Mouse (Mus musculus) right cerebral cortex, postnatal 14 days (tissue): ENCODE results near the gene Adra1b.

Source experiments
- DNase-seq: peaks from one replicate; pipeline ENCODE4 v3.0.0; 2022

Gene Adra1b

GRCm38 (mm10) chr11:43901051-43901654 lies at the start of gene Adra1b:
TSS of gene Adra1b (minus strand) at chr11:43901210.
- no peak for DNase-seq

GRCm38 (mm10) chr11:43950274-43950673 lies 49.3 kb upstream of the Adra1b start:
- DNase-seq: no peak

GRCm38 (mm10) chr11:43943781-43944180 lies 42.8 kb upstream of the Adra1b start:
- DNase-seq: no peak

GRCm38 (mm10) chr11:43943167-43943566 lies 42.2 kb upstream of the Adra1b start:
- DNase-seq: no peak

- no peak for DNase-seq
These were observed 39.6 kb upstream of the Adra1b start for GRCm38 (mm10) chr11:43940501-43941202.

GRCm38 (mm10) chr11:43936023-43936422 lies 35.0 kb upstream of the Adra1b start:
- no peak for DNase-seq

GRCm38 (mm10) chr11:43933480-43933879 lies 32.5 kb upstream of the Adra1b start:
- DNase-seq: no peak

GRCm38 (mm10) chr11:43933000-43933399 lies 32.0 kb upstream of the Adra1b start:
- DNase-seq: no peak

GRCm38 (mm10) chr11:43930191-43930590 lies 29.2 kb upstream of the Adra1b start:
- DNase-seq: no peak

GRCm38 (mm10) chr11:43929706-43930105 lies 28.7 kb upstream of the Adra1b start:
- no peak for DNase-seq

- no peak for DNase-seq
These were observed 28.2 kb upstream of the Adra1b start for GRCm38 (mm10) chr11:43929178-43929577.

GRCm38 (mm10) chr11:43927133-43927815 lies 26.3 kb upstream of the Adra1b start:
- DNase-seq: no peak

- no peak for DNase-seq
These were observed 25.2 kb upstream of the Adra1b start for GRCm38 (mm10) chr11:43926163-43926562.

GRCm38 (mm10) chr11:43925584-43925983 lies 24.6 kb upstream of the Adra1b start:
- DNase-seq: no peak

- DNase-seq: no peak
These were observed 20.7 kb upstream of the Adra1b start for GRCm38 (mm10) chr11:43921701-43922100.

- no peak for DNase-seq
These were observed 18.6 kb upstream of the Adra1b start for GRCm38 (mm10) chr11:43919492-43920055.

GRCm38 (mm10) chr11:43914552-43915447 lies 13.8 kb upstream of the Adra1b start:
- DNase-seq: no peak

GRCm38 (mm10) chr11:43912136-43912888 lies 11.3 kb upstream of the Adra1b start:
- DNase-seq: no peak

- DNase-seq: no peak
These were observed 10.6 kb upstream of the Adra1b start for GRCm38 (mm10) chr11:43911646-43912045.

GRCm38 (mm10) chr11:43903351-43903750 lies 2.3 kb upstream of the Adra1b start:
- DNase-seq: no peak

GRCm38 (mm10) chr11:43899696-43900095 lies 1.3 kb downstream of the Adra1b start:
- DNase-seq: no peak

GRCm38 (mm10) chr11:43895323-43895722 lies 5.7 kb downstream of the Adra1b start:
- DNase-seq: no peak
